Comparison of ENCODE assay signal across 8 mouse cellular contexts in the genomic region with DNA sequence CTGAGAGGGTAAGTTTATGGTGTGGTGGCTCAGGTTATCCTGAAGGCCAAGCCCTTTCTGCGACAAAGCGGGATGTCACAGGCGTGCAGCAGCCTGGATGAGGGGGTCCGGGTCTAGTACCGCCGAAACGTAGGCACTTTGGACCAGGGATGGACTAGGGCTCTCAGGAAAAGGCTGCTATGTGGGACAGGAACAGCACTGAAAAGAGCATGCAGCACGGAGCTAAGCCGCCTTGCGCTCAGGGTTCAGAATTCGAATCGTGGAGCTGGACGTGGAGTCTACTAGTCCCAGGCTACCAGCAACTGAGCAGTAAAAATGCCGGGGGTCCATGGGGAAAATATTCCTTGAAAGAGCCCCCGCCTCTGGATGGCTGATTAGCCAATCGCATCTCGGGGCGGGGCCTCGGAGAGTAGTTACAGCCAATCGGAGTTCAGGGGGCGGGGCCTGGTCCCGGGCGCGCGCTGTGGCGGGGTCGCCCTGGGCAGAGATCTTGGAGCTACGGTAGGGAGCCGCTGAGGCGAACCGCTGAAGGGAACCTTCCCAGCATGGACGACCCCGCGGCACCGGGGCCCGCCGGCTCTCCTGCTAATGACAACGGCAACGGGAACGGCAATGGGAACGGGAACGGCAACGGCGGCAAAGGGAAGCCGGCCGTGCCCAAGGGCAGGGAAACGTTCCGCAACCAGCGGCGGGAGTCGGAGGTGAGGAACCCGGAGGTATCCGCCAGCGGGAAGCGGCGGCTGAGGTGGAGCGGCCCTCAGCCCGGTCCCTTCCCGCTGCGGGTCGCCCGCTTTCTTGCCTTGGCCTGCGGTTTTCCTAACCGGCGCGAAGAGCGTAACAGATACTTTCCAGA. TPM values are rescaled to one million over a fixed set of nuclear protein-coding genes. Genes with fewer than 3 reads are reported as not detected.
DNase-seq lines count a peak whose midpoint lies in the region; ATAC-seq and TF ChIP-seq lines count a peak whose summit lies in the region.

A gene (plus strand): TSS at position 483 of the 853 bp plus-strand sequence.

- H3K4me3 ChIP-seq in E14TG2a.4 (replicated peaks; ENCODE audit: low read length), result peak within 1 kb of the TSS; percentile 97
- peak within 1 kb of the TSS; percentile 67 for H3K4me3 ChIP-seq in forebrain, embryonic 11.5 days (ENCODE audit: low read depth, low read length)
- peak within 1 kb of the TSS; percentile 98 for H3K4me3 ChIP-seq in heart, embryonic 16.5 days (ENCODE audit: low read length)
- peak within 1 kb of the TSS; percentile 81 for H3K4me3 ChIP-seq in liver, embryonic 13.5 days (replicated peaks)
- H3K4me3 ChIP-seq in stomach, embryonic 14.5 days (ENCODE audit: low read depth, low read length), result peak within 1 kb of the TSS; percentile 65

- no peaks in the 10 kb centered on the region for H3K36me3 ChIP-seq in E14TG2a.4 (ENCODE audit: insufficient read depth, low read length)
- no peaks in the 10 kb centered on the region for H3K36me3 ChIP-seq in forebrain, embryonic 11.5 days (ENCODE audit: control insufficient read depth, insufficient read depth, low read length)
- peaks cover 5% of the 10 kb centered on the region; the same call in 1 of the 2 replicates for H3K36me3 ChIP-seq in heart, embryonic 16.5 days (ENCODE audit: control insufficient read depth, insufficient read depth)
- H3K36me3 ChIP-seq in liver, embryonic 13.5 days, result no peaks in the 10 kb centered on the region
- H3K36me3 ChIP-seq in stomach, embryonic 14.5 days (ENCODE audit: control insufficient read depth, insufficient read depth, low read length), result no peaks in the 10 kb centered on the region

- peaks cover 46% of the 10 kb centered on the region for H3K27me3 ChIP-seq in E14TG2a.4 (ENCODE audit: insufficient read depth, low read length)
- peaks cover 13% of the 10 kb centered on the region for H3K27me3 ChIP-seq in forebrain, embryonic 11.5 days (ENCODE audit: control insufficient read depth, insufficient read depth, low read length)
- no peaks in the 10 kb centered on the region for H3K27me3 ChIP-seq in heart, embryonic 16.5 days (ENCODE audit: control insufficient read depth, insufficient read depth, low read length)
- peaks cover 57% of the 10 kb centered on the region for H3K27me3 ChIP-seq in liver, embryonic 13.5 days
- peaks cover 7% of the 10 kb centered on the region; the same call in 1 of the 2 replicates for H3K27me3 ChIP-seq in stomach, embryonic 14.5 days (ENCODE audit: control insufficient read depth, insufficient read depth, low read length)

- under 1% methylated on average over 65 of the region's 67 CpGs for WGBS in forebrain, embryonic 11.5 days
- WGBS in heart, embryonic 16.5 days, result under 1% methylated on average over 67 of the region's 67 CpGs
- WGBS in liver, embryonic 13.5 days (ENCODE audit: insufficient replicate concordance), result under 1% methylated on average over 67 of the region's 67 CpGs
- under 1% methylated on average over 67 of the region's 67 CpGs for WGBS in stomach, embryonic 14.5 days

- peak; percentile 80 for DNase-seq in c-Kit-positive CD71-positive TER-119-negative erythroid progenitor cells, embryonic 14.5 days (ENCODE audit: low read depth)
- DNase-seq in forebrain, embryonic 11.5 days (ENCODE audit: low spot score), result peak; percentile 98
- peak; percentile 97 to 98 for DNase-seq in kidney, postnatal 25 days
- peak; percentile 90 for DNase-seq in liver, embryonic 13.5 days
- peak; percentile 60 to 65 for DNase-seq in natural killer cell, adult 2 months (ENCODE audit: low spot score in 2 of 2)

- peak within 1 kb of the TSS; percentile 91 for H3K4me2 ChIP-seq in forebrain, embryonic 11.5 days (ENCODE audit: low read depth, low read length, severe bottlenecking)
- peak within 1 kb of the TSS; percentile 96 for H3K4me2 ChIP-seq in heart, embryonic 16.5 days (ENCODE audit: low read depth, low read length)
- H3K4me2 ChIP-seq in liver, embryonic 13.5 days, result peak within 1 kb of the TSS; percentile 98
- H3K4me2 ChIP-seq in stomach, embryonic 14.5 days (replicated peaks; ENCODE audit: low read depth, low read length), result peak within 1 kb of the TSS; percentile 98

- H3K9ac ChIP-seq in forebrain, embryonic 11.5 days (ENCODE audit: low read length), result peak within 1 kb of the TSS; percentile 59
- H3K9ac ChIP-seq in heart, embryonic 16.5 days (ENCODE audit: low read length), result peak within 1 kb of the TSS; percentile 90
- H3K9ac ChIP-seq in liver, embryonic 13.5 days, result peak within 1 kb of the TSS; percentile 80
- peak within 1 kb of the TSS; percentile 30; the same call in 1 of the 2 replicates for H3K9ac ChIP-seq in stomach, embryonic 14.5 days (replicated peaks; ENCODE audit: low read depth, low read length)

- H3K4me1 ChIP-seq in E14TG2a.4 (replicated peaks; ENCODE audit: low read depth, low read length), result peaks cover 16% of the 10 kb centered on the region
- no peaks in the 10 kb centered on the region for H3K4me1 ChIP-seq in forebrain, embryonic 11.5 days (replicated peaks; ENCODE audit: control insufficient read depth, insufficient read depth, low read length)
- H3K4me1 ChIP-seq in heart, embryonic 16.5 days (ENCODE audit: control insufficient read depth, insufficient read depth, low read length), result peaks cover 8% of the 10 kb centered on the region
- H3K4me1 ChIP-seq in liver, embryonic 13.5 days (replicated peaks), result peaks cover 20% of the 10 kb centered on the region
- H3K4me1 ChIP-seq in stomach, embryonic 14.5 days (ENCODE audit: control insufficient read depth, insufficient read depth, low read length), result 0 out of 2 replicates have a peak, but pooled peaks cover 4% of the 10 kb centered on the region

- no peaks in the 10 kb centered on the region for H3K9me3 ChIP-seq in E14TG2a.4 (ENCODE audit: low read length)
- H3K9me3 ChIP-seq in forebrain, embryonic 11.5 days (ENCODE audit: control insufficient read depth, low read length), result no peaks in the 10 kb centered on the region
- no peaks in the 10 kb centered on the region for H3K9me3 ChIP-seq in heart, embryonic 16.5 days (replicated peaks; ENCODE audit: control insufficient read depth, low read length)
- no peaks in the 10 kb centered on the region for H3K9me3 ChIP-seq in liver, embryonic 13.5 days (replicated peaks)
- no peaks in the 10 kb centered on the region for H3K9me3 ChIP-seq in stomach, embryonic 14.5 days (ENCODE audit: control insufficient read depth, low read depth, low read length)

- ATAC-seq in forebrain, embryonic 11.5 days (replicated peaks; ENCODE audit: low FRiP score), result peak; percentile 100
- ATAC-seq in heart, embryonic 16.5 days (replicated peaks; ENCODE audit: extremely low read depth, insufficient read depth, low FRiP score), result peak; percentile 97
- peak; percentile 98 for ATAC-seq in liver, embryonic 13.5 days (ENCODE audit: low read depth)
- ATAC-seq in stomach, embryonic 14.5 days (ENCODE audit: insufficient number of reproducible peaks, insufficient read depth, low FRiP score, low read depth), result peak; percentile 97

- no peak within 1 kb of the TSS for H3K27ac ChIP-seq in forebrain, embryonic 11.5 days (ENCODE audit: low read depth, low read length)
- H3K27ac ChIP-seq in heart, embryonic 16.5 days (ENCODE audit: low read length), result peak within 1 kb of the TSS; percentile 95
- H3K27ac ChIP-seq in liver, embryonic 13.5 days, result no peak within 1 kb of the TSS
- no peak within 1 kb of the TSS for H3K27ac ChIP-seq in stomach, embryonic 14.5 days (ENCODE audit: low read length)

- no peak for TF ChIP-seq CTCF in E14TG2a.4 (conservative IDR thresholded peaks at IDR 0.05; ENCODE audit: low read length)

RNA-seq across cellular contexts. Expression of the gene that starts here (rescaled TPM):
- 0.48 and 0.77 TPM in 2 replicates for polyA plus RNA-seq in forebrain, embryonic 11.5 days (2014; fragmentation: Nextera tagmentation; extraction: Ambion mirVana)
- polyA plus RNA-seq in heart, embryonic 16.5 days (2015; fragmentation: Nextera tagmentation; extraction: Ambion mirVana), result 66.6 and 72.8 TPM in 2 replicates
- polyA plus RNA-seq in liver, embryonic 13.5 days (2015; fragmentation: Nextera tagmentation; extraction: Ambion mirVana), result 0.44 and 0.60 TPM in 2 replicates
- 0.62 and 1.3 TPM in 2 replicates for polyA plus RNA-seq in stomach, embryonic 14.5 days (2014; fragmentation: Nextera tagmentation; extraction: Ambion mirVana)

Comparison
In these comparisons a context has a peak if more than half of its experiments do, and no peak if none do; other contexts are left out.
1. RNA of the gene that starts here (polyA plus RNA-seq): 66.6 to 72.8 TPM in heart, embryonic 16.5 days; 0.62 to 1.3 TPM in stomach, embryonic 14.5 days, 0.48 to 0.77 TPM in forebrain, embryonic 11.5 days and 0.44 to 0.60 TPM in liver, embryonic 13.5 days; every median in the first group is over 10 times any median in the second.
2. Peak in DNase-seq, ATAC-seq, H3K4me3 ChIP-seq, H3K9ac ChIP-seq and H3K4me2 ChIP-seq in forebrain, embryonic 11.5 days; RNA of the gene not detected or under 1 TPM.
3. Peak in DNase-seq, ATAC-seq, H3K4me3 ChIP-seq, H3K9ac ChIP-seq and H3K4me2 ChIP-seq in liver, embryonic 13.5 days; RNA of the gene not detected or under 1 TPM.
4. H3K9ac ChIP-seq: peak in every context shown above with its lines; median percentile 90 in heart, embryonic 16.5 days; 80 in liver, embryonic 13.5 days; 59 in forebrain, embryonic 11.5 days; 30 in stomach, embryonic 14.5 days.
5. Peak in every context shown above with its lines, with median percentiles within 50 percentile points of each other: H3K4me3 ChIP-seq, DNase-seq, ATAC-seq and H3K4me2 ChIP-seq.